Mouse (Mus musculus): ENCODE measurements around the gene Psmd9. TPM values are rescaled to one million over a fixed set of nuclear protein-coding genes. Genes with fewer than 3 reads are reported as not detected.

Psmd9 gene
- polyA plus RNA-seq, 1 experiment from 2014 or later: 54.9 TPM

DNA sequence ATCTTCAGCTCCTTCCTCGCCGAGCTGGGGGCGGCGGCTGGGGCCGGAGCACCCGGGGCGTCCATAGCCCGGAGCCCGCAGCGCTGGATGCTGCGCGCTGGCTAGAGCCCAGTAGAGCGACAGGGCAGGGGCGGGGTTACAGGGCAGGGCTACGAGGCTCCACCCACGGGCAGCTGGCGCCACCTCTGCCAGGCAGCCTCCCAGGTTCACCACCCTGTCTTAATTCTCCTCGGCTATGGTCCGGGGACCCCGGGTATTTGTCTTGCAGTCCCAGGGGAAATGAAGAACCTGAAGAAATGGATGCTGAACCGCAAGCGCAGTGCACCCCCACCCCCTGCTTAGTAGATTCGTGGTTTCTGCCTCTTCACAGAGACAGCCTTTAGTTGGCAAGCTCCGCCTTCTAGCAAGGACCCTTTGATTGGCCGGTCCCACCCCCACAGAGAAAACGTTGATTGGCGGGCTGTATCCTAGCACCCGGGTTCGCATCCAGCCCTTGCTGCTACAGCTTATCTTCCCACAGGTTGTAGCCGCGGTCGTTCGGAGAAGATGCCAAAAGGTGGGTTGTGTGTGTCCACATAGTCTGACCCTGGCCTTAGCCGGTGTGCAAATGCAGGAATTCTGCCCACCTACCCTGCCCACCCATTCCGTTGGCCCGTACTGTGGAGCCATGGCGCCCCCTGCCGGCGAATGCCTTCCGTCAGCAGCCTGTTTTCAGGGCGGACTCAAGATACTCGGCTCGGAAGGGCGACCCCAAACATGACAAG is 36.7 kb upstream of the Psmd9 start, which contains the start of gene Rhof:
Gene Rhof (minus strand): TSS at position 385 of the 764 bp plus-strand sequence.
- no peaks in the 10 kb centered on the region for H3K27me3 ChIP-seq
- H3K9ac ChIP-seq: peak within 1 kb of the TSS; percentile 56
- H3K4me3 ChIP-seq: peak within 1 kb of the TSS; percentile 48
- H3K36me3 ChIP-seq: no peaks in the 10 kb centered on the region
- no peaks in the 10 kb centered on the region for H3K9me3 ChIP-seq (replicated peaks)
- peaks cover 64% of the 10 kb centered on the region for H3K4me1 ChIP-seq (replicated peaks)
- H3K4me2 ChIP-seq: peak within 1 kb of the TSS; percentile 96
- ATAC-seq (replicated peaks; ENCODE audit: insufficient number of reproducible peaks, insufficient read depth, low FRiP score, low read depth): peak; percentile 18
- 1% methylated on average over 44 of the region's 44 CpGs for WGBS
- peak within 1 kb of the TSS; percentile 100 for H3K27ac ChIP-seq

DNA sequence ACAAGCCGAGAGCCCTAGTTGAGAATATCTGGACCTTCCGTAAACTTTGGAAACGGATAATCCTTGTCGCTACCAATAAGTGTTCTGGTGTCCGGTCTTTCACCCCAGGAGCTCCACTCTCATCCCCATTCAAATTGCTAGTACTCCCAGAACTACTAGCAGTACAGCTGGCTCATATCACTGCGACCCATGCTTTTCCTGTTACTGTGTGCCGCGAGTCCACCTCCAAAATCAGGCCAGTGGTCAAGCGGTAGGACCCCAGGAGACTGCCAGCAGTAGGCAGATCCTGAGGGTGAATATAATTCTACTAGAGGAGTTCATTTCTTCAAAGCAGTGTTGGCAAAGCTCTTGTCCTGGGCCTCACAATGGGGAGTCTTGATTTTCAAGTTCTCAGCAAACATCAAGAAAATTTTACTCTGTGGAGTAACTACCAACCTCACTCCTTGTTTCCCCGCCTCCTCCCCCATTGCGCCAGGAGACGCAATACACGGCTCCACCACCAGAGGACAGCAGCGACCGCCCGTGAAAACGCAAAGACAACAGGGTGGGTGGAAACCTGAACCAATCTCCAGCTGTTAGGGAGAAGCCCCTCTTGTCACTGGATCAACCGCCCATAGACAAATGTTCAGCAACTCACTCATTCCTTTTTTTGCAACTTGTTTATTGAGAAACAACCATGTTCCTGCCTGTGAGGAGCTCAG is 36.0 kb upstream of the Psmd9 start:
- 16% methylated on average over 18 of the region's 18 CpGs for WGBS
- Histone ChIP-seq H3K36me3 (no peaks in the 10 kb centered on the region), H3K4me1 (replicated peaks) (peaks cover 72% of the 10 kb centered on the region), H3K9me3 (replicated peaks) (no peaks in the 10 kb centered on the region), H3K27me3 (no peaks in the 10 kb centered on the region), H3K27ac (peak overlapping the region; percentile 100), H3K4me2 (peak overlapping the region; percentile 96), H3K4me3 (peak overlapping the region; percentile 48), H3K9ac (0 out of 2 replicates have a peak overlapping the region, but pooled peaks have one; percentile 4)
- ATAC-seq (replicated peaks; ENCODE audit: insufficient number of reproducible peaks, insufficient read depth, low FRiP score, low read depth): no peak

DNA sequence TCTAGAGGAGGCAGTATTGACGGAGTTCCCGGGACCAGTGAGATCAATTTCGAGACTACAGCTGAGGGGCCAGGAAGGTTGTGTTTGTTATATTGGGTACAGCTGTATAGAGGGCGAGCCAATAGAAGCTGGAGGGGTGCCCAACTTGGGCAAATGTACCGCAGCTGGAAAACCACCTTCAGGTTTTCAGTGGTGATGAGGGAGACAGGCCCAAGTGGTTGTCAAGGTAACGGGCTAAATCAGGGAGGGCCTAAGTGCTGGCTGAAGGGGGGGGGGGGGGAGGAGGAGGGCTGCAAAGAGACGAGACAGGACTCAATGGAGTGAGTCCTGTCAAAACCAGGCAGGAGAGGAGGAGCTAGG is 35.4 kb upstream of the Psmd9 start:
- H3K4me1 ChIP-seq (replicated peaks): peaks cover 74% of the 10 kb centered on the region
- H3K27me3 ChIP-seq: no peaks in the 10 kb centered on the region
- 0 out of 2 replicates have a peak overlapping the region, but pooled peaks have one; percentile 81 for H3K9ac ChIP-seq
- no peaks in the 10 kb centered on the region for H3K9me3 ChIP-seq (replicated peaks)
- H3K36me3 ChIP-seq: no peaks in the 10 kb centered on the region
- peak overlapping the region; percentile 100 for H3K27ac ChIP-seq
- H3K4me2 ChIP-seq: peak overlapping the region; percentile 96
- ATAC-seq (replicated peaks; ENCODE audit: insufficient number of reproducible peaks, insufficient read depth, low FRiP score, low read depth): no peak
- 0 out of 2 replicates have a peak overlapping the region, but pooled peaks have one; percentile 59 for H3K4me3 ChIP-seq
- 29% methylated on average over 7 of the region's 7 CpGs for WGBS

DNA sequence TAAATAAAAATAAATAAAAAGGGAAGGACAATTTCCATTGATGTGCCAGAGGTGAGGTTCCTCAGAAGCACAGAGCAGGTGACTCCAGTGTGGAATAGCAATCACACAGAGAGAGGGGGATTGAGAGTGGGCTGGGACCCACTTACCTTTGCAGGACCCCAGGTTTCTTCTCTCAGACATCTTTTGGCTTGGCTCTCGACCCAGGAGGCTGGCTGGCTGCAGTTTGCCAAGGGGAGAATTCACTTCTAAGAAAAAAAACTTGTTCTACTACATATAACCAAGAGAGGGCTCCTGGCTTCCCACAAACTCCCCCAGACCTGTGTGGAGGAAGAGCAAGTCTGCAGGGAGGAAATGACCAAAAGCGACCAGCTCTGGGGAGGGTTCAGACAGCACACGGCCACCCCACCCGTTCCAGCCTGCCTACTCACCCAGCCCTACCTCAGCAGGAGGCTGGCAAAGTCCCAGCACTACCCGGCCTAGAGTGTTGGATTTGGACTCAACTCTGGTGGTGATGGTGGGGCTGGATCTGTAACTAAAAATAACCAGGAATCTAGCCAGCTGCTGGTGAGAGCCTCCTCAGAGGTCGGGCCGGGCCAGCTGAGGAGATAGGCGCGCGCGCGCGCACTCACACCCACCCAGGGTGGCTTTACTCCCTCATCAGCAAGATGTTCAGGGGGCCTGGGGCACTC is 34.9 kb upstream of the Psmd9 start:
- H3K27ac ChIP-seq: peak overlapping the region; percentile 100
- 5% methylated on average over 13 of the region's 13 CpGs for WGBS
- peak overlapping the region; percentile 81 for H3K9ac ChIP-seq
- peak overlapping the region; percentile 96 for H3K4me2 ChIP-seq
- H3K9me3 ChIP-seq (replicated peaks): no peaks in the 10 kb centered on the region
- peak overlapping the region; percentile 59 for H3K4me3 ChIP-seq
- peak; percentile 14; the same call in 1 of the 2 replicates for ATAC-seq (replicated peaks; ENCODE audit: insufficient number of reproducible peaks, insufficient read depth, low FRiP score, low read depth)
- no peaks in the 10 kb centered on the region for H3K36me3 ChIP-seq
- peaks cover 74% of the 10 kb centered on the region for H3K4me1 ChIP-seq (replicated peaks)
- H3K27me3 ChIP-seq: no peaks in the 10 kb centered on the region

DNA sequence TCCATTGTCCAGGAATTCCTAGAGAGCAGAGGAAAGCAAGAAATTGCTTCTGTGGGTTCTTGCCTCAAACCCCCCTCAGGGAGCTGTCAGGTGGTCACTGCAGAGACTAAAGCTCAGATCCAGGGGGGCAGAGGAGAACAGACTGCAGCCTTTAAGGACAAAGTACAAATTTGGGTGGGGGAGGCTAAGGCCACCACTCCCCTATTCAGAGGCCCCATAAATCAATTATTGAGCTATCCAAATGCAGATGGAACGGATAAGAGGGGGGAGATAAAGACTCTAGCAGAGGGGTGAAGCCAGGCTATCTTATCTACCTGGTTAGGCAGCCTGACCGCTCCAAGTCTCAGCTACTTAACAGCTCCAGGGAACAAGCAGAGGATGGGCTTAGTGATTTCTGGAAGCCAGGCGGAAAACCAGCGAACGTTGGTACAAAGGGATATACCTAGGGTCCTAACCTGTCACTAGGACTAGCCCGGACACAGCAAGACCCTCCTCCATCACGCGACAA is 34.3 kb upstream of the Psmd9 start:
- H3K9ac ChIP-seq: peak overlapping the region; percentile 81; the same call in 1 of the 2 replicates
- H3K9me3 ChIP-seq (replicated peaks): no peaks in the 10 kb centered on the region
- peak overlapping the region; percentile 96 for H3K4me2 ChIP-seq
- peak overlapping the region; percentile 100 for H3K27ac ChIP-seq
- ATAC-seq (replicated peaks; ENCODE audit: insufficient number of reproducible peaks, insufficient read depth, low FRiP score, low read depth): no peak
- no peaks in the 10 kb centered on the region for H3K36me3 ChIP-seq
- WGBS: 14% methylated on average over 8 of the region's 8 CpGs
- H3K4me1 ChIP-seq (replicated peaks): peaks cover 76% of the 10 kb centered on the region
- no peaks in the 10 kb centered on the region for H3K27me3 ChIP-seq
- peak overlapping the region; percentile 59 for H3K4me3 ChIP-seq

DNA sequence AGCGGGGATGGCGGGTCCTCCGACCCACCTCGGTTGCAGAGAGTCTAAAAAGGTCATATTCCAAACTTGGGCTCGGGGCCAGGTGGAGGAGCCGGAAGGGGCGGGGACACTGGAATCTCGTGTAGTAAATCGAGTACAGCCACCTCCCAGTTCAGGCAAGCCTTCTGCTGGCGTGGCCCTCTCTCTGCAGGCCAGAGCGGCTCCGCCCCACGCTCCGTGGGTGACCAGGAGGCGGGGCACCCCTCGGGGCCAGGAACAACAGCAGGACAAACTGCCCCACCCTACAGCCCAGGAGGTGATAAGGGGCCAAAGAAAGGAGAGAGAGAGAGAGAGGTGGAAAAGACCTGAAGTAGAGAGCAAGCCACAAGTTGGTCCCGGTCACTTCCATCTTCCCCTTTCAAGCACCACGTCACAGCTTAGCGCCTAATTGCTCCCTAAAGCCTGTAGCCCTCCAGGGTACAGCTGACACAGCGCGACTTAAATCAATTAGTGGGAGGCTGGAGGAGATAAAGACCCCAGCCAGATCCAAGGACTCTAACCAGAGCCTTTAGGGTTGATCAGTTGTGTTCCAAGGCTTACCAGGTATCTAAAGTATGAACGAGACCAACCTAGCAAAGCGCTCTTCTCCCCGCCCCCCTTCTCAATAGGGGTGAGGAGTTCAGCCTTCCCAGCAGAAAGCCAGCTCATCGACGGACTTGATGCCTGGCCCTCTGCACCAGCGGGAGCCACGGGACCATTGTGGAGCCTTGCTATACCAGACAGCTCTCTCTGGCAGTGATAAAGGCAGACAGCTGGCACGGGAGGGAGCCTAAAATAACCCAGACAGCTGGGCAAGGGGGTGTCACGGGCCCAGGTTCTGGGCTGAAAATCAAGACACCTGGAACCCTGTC is 33.5 kb upstream of the Psmd9 start:
- Histone ChIP-seq H3K27me3 (no peaks in the 10 kb centered on the region), H3K9ac (peak overlapping the region; percentile 81), H3K36me3 (no peaks in the 10 kb centered on the region), H3K27ac (peak overlapping the region; percentile 100), H3K4me3 (peak overlapping the region; percentile 59), H3K4me2 (peak overlapping the region; percentile 96), H3K9me3 (replicated peaks) (no peaks in the 10 kb centered on the region), H3K4me1 (replicated peaks) (peaks cover 76% of the 10 kb centered on the region)
- peak; percentile 35 for ATAC-seq (replicated peaks; ENCODE audit: insufficient number of reproducible peaks, insufficient read depth, low FRiP score, low read depth)
- 3% methylated on average over 30 of the region's 30 CpGs for WGBS

DNA sequence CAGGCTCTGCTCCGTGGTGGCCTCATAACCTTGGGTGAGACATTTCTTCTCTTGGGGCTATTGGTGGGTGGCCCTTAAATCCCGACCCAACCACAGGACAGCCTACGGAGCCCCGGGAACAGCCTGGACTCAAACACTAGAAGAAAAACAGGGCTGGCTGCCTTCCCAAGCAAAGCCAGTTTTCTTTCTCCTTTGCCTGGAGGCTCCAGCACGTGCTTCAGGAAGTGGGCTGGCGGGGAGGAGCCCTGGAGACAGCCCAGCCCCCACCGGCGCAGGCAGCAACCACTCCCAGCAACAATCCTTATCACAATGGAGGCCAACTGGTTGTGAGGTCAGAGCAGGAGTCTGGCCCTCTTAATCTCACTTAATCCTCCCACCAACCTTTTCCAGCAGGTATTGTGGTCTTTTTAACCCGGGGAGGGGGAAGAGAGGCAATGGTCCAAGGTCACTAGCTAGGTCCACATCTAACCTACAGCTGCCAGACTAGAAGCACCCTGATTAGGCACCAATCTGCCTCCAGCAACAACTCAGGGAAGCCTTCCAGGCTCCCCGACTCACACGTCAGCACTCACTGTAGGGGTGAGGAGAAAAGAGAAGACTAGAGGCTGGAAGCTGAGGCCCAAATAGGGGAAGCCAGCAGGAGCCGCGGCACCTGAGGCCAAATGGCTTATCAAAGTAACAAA is 32.7 kb upstream of the Psmd9 start:
- H3K27me3 ChIP-seq: no peaks in the 10 kb centered on the region
- H3K9me3 ChIP-seq (replicated peaks): no peaks in the 10 kb centered on the region
- H3K9ac ChIP-seq: peak overlapping the region; percentile 81
- peak overlapping the region; percentile 96 for H3K4me2 ChIP-seq
- H3K27ac ChIP-seq: peak overlapping the region; percentile 100
- peaks cover 76% of the 10 kb centered on the region for H3K4me1 ChIP-seq (replicated peaks)
- ATAC-seq (replicated peaks; ENCODE audit: insufficient number of reproducible peaks, insufficient read depth, low FRiP score, low read depth): peak; percentile 53
- peak overlapping the region; percentile 59 for H3K4me3 ChIP-seq
- under 1% methylated on average over 13 of the region's 13 CpGs for WGBS
- no peaks in the 10 kb centered on the region for H3K36me3 ChIP-seq

DNA sequence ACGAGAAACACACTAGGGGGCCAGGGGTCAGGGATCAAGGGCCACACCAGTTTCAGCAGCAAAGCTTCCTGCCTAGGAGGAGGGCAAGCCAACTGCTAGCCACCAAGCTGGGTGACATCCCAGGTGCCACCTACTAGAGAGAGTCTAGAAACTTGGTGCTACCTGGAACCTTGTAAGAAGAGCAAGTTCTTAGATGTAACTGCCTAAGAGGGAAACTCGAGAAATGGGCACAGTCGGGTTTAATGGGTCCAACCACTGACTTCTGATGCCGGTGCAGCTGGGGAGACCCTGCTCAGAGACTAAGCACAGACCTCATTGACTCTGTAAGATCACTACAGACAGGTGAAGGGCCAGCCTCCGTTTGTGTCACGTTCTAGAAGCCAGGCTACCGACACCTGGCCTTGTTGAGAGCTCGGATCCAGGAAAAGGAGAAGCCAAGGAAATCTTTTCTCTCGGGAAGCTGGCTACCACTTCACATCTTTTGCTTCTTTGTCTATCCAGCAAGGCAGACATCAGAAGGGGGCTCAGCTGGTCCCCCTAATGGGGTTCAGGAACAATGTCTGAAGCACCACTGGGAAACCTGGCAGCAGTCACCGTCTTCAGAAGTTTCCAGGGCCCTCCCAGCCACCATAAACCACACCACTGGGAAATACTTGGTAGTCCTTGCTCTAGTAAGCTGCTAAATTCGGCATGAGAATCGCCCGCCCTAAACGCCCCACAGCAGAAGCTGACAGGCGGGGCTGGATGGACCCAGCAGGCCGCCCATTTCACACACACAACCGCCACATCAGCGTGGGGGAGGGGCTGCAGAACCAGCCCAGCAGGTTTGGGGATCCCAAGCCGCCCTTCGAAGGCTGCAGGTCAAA is 31.9 kb upstream of the Psmd9 start:
- Histone ChIP-seq H3K4me3 (peak overlapping the region; percentile 59), H3K9me3 (replicated peaks) (no peaks in the 10 kb centered on the region), H3K4me2 (peak overlapping the region; percentile 96), H3K36me3 (no peaks in the 10 kb centered on the region), H3K27ac (peak overlapping the region; percentile 100), H3K9ac (peak overlapping the region; percentile 81), H3K4me1 (replicated peaks) (peaks cover 69% of the 10 kb centered on the region), H3K27me3 (no peaks in the 10 kb centered on the region)
- no peak for ATAC-seq (replicated peaks; ENCODE audit: insufficient number of reproducible peaks, insufficient read depth, low FRiP score, low read depth)
- WGBS: 4% methylated on average over 20 of the region's 20 CpGs

DNA sequence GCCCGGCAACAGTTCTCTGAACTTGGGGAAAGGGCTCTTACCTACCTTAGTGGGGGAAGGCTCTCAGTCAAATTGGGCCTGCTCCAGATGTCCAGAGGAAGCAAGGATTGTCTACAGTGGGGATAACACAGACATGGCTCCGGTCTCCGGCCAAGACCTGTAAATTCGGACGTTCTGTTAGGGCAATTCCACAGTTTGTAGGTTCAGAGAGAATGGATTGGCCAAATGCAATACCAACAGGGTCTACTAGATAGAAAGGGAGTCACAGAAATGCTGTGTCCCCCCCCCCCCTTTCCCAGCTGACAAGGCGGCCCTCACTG is 31.3 kb upstream of the Psmd9 start:
- WGBS: 4% methylated on average over 6 of the region's 6 CpGs
- Histone ChIP-seq H3K27me3 (no peaks in the 10 kb centered on the region), H3K9me3 (replicated peaks) (no peaks in the 10 kb centered on the region), H3K9ac (peak overlapping the region; percentile 81), H3K4me3 (peak overlapping the region; percentile 59), H3K4me1 (replicated peaks) (peaks cover 63% of the 10 kb centered on the region), H3K27ac (peak overlapping the region; percentile 100), H3K4me2 (peak overlapping the region; percentile 96), H3K36me3 (no peaks in the 10 kb centered on the region)
- ATAC-seq (replicated peaks; ENCODE audit: insufficient number of reproducible peaks, insufficient read depth, low FRiP score, low read depth): no peak

Measured in heart, embryonic 15.5 days (tissue).